Mouse (Mus musculus): ENCODE measurements around the gene Pccb.

Gene Pccb

GRCm38 (mm10) chr9:100987006-100987405, 47.7 kb downstream of the Pccb start:
- no peak for DNase-seq (ENCODE audit: low read depth, low spot score)

DNA sequence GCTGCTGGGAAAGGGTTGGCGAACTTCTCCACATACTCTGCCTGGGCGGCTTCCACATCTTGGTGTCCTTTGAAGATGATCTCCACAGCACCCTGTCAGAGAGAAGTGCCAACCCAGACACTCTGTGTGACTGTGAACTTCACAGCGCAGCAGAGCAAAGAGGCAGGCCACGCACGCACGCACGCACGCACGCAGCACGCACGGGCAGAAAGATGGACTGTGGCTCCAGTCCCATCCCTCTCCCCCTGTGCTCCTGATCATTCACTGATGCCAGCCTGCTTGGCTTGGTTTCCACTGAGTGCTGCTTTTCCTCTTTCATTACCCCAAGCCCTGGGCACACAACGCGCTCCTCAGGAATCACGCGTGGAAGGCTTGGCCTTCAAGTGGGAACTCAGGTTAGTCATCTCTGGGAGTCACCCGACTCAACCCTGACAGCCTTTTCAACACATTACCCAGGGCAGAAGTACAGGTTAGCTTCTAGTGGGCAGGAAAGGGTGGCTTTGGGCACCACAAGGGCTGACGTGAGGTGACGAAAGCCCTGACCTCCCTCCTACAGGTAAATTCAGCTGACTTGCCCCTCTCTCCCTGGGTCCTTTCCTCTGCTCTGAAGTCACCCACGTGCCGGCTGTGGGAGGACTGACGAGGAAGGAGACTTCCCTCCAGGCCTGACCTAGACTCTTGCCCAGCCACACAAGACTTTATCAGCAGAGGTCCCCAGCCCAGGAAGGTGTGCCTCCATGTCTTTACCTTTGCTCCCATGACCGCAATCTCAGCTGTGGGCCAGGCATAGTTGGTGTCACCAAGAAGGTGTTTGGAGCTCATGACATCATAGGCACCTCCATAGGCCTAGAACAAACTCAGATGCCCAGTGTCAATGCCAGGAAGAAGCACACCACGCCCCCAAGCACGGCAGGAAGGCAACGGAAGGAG, 50.1 kb downstream of the Pccb start:
- DNase-seq (ENCODE audit: low read depth, low spot score), result no peak

- no peak for DNase-seq (ENCODE audit: low read depth, low spot score)
Observed at GRCm38 (mm10) chr9:100982786-100983185, 51.9 kb downstream of the Pccb start.

DNA sequence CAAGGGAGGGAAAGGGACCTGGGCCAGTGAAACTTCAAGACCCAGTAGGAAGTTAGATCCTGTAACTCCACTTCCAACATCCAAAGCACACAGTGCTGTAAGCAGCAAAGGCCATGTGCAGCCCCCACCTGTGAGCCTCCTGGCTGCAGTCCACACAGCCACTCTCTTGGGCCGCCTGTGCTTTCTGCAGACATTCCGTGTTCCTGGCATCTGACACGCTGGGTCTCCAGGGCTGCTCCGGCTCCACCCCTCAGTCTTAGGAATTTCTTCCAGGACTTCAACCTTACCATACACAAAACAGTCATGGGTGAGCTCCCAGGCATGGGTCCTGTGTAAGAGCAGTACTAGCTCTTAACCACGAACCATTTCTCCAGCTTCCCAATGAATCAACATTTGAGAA, 55.4 kb downstream of the Pccb start:
- DNase-seq (ENCODE audit: low read depth, low spot score), result no peak

DNA sequence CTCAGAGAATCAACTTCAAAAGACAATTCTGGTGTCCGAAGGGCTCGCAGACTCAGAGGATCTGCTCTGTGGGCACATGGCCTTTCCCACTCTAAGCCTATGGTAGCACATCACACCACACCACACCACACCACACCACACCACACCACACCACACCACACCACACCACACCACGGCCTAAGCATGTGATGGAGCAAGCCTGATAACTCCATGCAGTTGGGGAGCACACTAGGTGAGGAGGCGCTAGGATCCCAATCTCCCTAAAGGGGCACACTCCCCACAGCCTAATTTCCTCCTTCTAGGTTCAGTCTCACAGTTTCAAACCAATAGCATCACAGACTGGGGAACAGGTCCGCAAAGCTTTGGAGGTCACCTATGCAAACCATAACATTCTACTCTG, 56.0 kb downstream of the Pccb start:
- DNase-seq (ENCODE audit: low read depth, low spot score), result no peak

- DNase-seq (ENCODE audit: low read depth, low spot score), result no peak
Observed at GRCm38 (mm10) chr9:100969461-100969860, 65.2 kb downstream of the Pccb start.

DNA sequence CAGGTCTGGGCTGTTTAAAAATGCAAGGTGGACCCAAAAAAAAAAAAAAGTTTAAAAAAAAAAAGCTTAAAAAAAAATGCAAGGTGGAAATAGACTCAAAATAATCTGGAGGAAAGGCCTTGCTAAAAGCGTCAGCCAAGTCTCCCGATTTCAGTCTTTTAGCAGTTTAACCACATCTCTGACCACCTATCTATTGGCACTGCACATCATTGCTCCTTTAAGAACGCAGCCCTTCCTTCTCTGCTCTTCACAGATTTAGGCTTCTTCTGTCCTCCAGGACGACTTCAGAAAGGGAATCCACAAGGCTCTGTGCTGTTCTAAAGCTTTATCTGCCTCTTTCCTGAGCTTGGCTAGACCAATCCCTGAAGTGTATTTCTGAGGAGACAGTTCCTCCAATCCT, 70.6 kb downstream of the Pccb start:
- DNase-seq (ENCODE audit: low read depth, low spot score), result no peak

DNA sequence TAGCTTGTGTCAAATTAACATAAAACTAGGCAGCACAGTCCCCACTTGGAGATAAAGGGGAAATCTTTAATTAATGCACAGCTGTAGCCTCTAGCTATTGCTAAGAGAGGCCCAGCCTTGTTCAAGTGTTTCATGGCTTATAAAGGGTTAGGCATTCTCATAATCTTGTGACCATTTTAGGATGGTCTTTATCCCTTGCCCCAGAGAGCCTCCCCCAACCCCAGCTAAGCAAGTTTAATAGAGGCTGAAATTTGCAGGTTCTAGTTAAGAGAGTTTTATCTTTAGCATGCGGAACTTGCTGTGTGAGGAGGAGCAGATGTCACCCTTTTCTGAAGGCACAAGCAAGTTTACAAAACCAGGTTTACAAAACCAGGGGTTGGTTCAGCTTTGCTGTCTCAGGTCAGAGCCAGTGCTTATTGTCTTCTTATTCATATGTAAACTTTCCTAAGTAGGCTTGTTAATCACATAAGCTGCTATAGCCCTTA, 71.2 kb downstream of the Pccb start:
- DNase-seq (ENCODE audit: low read depth, low spot score), result peak; percentile 18

DNA sequence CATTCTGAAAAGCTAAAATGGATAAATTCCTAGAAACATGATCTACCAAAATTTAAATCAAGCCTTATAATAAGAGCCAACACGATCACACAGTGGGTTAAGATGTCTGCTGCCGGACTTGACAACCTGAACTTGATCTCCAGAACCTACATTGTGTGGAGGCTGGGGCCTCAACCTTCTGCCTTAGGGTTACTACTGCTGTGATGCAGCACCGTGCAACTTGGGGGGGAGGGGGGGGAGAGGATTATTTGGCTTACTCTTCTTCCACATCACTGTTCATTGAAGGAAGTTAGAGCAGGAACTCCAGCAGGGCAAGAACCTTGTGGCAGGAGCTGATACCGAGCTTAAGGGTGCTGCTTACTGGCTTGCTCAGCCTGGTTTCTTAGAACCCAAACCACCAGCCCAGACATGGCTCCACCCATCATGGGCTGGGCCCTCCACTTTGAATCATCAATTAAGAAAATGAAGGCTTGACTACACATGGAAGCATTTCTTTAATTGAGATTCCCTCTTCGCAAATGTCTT, 71.7 kb downstream of the Pccb start:
- no peak for DNase-seq (ENCODE audit: low read depth, low spot score)

DNA sequence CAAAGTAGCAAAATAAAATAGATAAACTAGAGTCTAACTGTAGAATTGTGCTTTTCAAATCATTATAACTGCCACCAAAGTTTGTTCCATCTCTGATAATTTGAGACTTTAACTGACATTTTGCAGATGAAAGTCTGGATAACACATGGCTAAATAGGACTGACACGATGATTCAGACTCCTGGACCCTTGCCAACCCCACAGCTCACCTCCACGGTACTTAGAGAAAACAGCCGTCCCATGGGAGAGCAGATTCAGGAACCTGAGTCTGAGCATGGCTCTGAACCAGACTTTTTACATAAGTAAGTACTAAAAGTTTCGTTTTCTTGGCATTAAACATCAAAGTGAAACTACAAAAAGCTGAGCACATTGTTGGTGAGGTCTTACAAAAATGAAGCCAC, 83.2 kb downstream of the Pccb start:
- DNase-seq (ENCODE audit: low read depth, low spot score), result no peak

GRCm38 (mm10) chr9:100944677-100945365, 89.9 kb downstream of the Pccb start:
- DNase-seq (ENCODE audit: low read depth, low spot score), result no peak

GRCm38 (mm10) chr9:100942042-100942441, 92.7 kb downstream of the Pccb start:
- no peak for DNase-seq (ENCODE audit: low read depth, low spot score)
